Mouse (Mus musculus) lung, postnatal 0 days (tissue): ENCODE measurements around the gene Rell1.

Source experiments
- CTCF ChIP-seq: IDR thresholded peaks from 2 replicates; pipeline ENCODE4 v1.5.1; 2016; ENCODE audit warnings: antibody characterized with exemption, mild to moderate bottlenecking
- EP300 ChIP-seq: IDR thresholded peaks from 2 replicates; pipeline ENCODE4 v1.6.1; 2016; ENCODE audit warnings: antibody characterized with exemption, mild to moderate bottlenecking, control low read depth

DNA sequence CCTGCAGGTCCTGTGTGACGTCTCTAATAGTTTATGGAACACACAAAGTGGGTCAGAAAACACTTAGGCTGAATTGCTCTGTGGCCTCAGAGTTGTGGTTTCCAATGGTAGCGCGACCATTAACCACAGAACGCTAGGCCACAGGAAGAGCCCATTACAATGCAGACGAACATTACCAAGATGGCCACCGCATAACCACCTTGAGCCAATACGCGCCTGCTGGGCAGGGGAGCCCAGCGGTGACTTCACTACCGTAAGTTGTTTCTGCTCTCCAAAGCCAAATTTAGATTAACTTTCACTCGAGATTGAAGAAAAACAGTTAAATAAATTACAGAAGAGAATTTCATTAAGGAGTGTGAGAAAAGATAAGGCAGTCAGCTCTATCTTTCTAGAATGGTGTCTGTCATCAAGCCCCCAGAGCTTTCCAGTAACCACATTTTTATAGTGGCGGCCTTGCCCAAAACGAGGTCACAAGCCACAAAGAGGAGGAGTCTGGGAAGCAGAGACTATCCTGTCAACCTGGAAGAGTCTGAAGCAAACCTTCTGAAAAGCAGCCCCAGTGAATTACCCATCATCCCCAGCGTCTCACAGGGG, 43.6 kb downstream of the Rell1 start:
- TF ChIP-seq CTCF (no peak), EP300 (no peak)
